Mouse (Mus musculus) testis, adult 2 months (tissue): ENCODE results near the gene Cited2. TPM values are rescaled to one million over a fixed set of nuclear protein-coding genes. Genes with fewer than 3 reads are reported as not detected.

ENCODE experiments used
- H3K27ac ChIP-seq: fragments of 200-500 bp; 2 replicates; pipeline ENCODE4 v1.5.1; 2012; ENCODE audit warnings: low read depth, low read length; ENCODE audit not compliant: control insufficient read depth, insufficient read depth
- H3K27me3 ChIP-seq: fragments of 200-500 bp; 2 replicates; pipeline ENCODE4 v1.6.1; 2012; ENCODE audit warnings: mild to moderate bottlenecking, low read length, moderate library complexity; ENCODE audit not compliant: control insufficient read depth, insufficient read depth
- H3K36me3 ChIP-seq: fragments of 200-500 bp; 2 replicates; pipeline ENCODE4 v1.6.1; 2012; ENCODE audit warnings: mild to moderate bottlenecking, low read length; ENCODE audit not compliant: control insufficient read depth, insufficient read depth
- H3K4me1 ChIP-seq: fragments of 200-500 bp; 2 replicates; pipeline ENCODE4 v1.6.1; 2012; ENCODE audit warnings: low read length; ENCODE audit not compliant: control insufficient read depth, insufficient read depth
- H3K4me3 ChIP-seq: fragments of 200-500 bp; 2 replicates; pipeline ENCODE4 v1.5.1; 2012; ENCODE audit warnings: low read depth, mild to moderate bottlenecking, low read length, moderate library complexity, mixed read lengths; ENCODE audit not compliant: control insufficient read depth
- CTCF ChIP-seq: fragments of 200-500 bp; IDR thresholded peaks from 2 replicates; pipeline ENCODE4 v1.5.1; 2012; ENCODE audit warnings: low read depth, mild to moderate bottlenecking, inconsistent platforms, low read length, moderate library complexity; ENCODE audit not compliant: control insufficient read depth, insufficient read depth, insufficient replicate concordance
- POLR2A ChIP-seq: fragments of 200-500 bp; IDR thresholded peaks from 2 replicates; pipeline ENCODE4 v1.6.1; 2012; ENCODE audit warnings: low read depth, mild to moderate bottlenecking, inconsistent platforms, low read length, moderate library complexity; ENCODE audit not compliant: control insufficient read depth
- polyA plus RNA-seq: library from polyadenylated mRNA; depleted of rRNA; stranded (reverse); fragments of >200 nt; gene quantifications from 2 replicates; pipeline ENCODE4 v1.2.3, GENCODE M21; 2012

The Cited2 gene
- polyA plus RNA-seq, 1 experiment, result 16.1 TPM

DNA sequence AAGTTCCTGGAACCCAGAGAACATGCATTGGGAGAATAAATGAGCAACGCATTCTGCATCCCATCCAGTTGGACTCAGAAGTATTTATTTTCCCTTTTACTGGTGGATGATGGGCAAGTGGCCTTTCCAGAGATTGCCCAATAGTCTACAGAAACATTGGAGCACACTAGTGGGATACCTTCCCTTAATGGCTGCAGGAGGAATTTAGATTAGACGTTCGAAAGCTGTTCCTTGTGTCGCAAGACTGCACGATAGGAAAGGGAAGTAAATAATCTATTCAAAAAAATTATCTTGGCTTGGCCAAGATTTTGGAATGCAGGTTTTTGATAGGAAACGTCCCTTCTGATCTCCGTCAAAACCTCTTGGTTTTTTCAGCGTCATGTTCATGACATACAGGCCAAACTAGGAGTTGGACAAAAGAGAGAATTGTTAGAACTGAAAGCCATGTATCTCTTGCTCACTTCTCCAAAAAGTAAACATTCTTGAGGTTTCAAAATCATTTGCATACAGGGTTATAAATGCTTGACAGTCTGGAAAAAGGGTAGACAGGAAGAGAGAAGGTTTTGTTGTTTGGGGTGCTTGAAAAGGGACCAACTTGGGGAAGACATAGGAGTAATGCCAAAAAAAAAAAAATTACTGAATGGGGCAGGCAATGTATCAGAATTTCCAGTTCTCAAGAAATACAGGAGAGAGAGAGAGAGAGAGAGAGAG, 2.0 kb upstream of the Cited2 start:
- TF ChIP-seq CTCF (no peak), POLR2A (no peak)
- no peak overlapping the region for H3K4me3 ChIP-seq
- H3K27me3 ChIP-seq, result no peaks in the 10 kb centered on the region
- peaks cover 14% of the 10 kb centered on the region for H3K4me1 ChIP-seq
- peak overlapping the region; percentile 89; the same call in 1 of the 2 replicates for H3K27ac ChIP-seq
- no peaks in the 10 kb centered on the region for H3K36me3 ChIP-seq

DNA sequence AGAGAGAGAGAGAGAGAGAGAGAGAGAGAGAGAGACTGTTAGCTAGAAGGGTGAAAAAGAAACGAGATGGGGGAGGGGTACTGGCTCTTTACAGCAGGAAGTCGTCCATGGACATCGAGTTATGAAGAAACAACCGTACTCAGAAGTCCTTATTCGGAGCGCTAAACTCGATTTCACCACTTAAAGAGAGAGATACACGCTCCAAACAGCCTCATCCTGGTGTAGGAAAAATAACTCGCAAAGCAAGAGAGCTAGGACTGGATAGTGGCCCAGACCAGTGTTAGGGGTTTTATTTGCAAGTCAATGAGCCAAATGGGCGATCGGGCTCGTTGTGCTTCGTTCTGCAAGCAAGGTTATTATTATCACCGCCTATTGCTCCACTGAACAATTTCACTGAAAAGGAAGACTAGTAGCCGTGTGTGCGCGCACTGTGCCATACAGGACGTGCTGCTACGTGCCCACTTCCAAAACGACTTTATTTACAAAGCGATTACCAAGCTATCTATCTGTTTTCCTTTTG, 1.4 kb upstream of the Cited2 start:
- H3K36me3 ChIP-seq, result no peaks in the 10 kb centered on the region
- TF ChIP-seq POLR2A (no peak), CTCF (no peak)

DNA sequence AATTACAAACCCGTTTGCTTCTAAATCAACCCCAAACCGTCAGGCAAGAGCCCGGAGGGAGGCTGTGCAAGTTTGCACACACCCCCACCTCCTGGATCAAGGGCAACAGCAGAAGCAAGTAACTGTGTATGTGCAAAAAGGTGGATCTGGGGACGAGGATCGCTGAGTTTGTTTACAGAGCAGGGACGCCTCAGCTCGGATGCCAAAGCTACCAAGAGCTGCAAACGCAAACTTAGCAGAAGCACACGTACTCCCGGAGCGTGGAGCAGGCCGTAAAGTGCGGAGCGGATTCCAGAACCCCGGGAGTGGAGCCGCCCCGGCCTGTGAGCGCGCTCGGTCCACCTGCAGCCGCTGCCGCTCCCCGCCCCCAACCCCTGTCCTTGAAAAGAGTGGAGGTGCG, 860 bp upstream of the Cited2 start:
- no peak for TF ChIP-seq CTCF
- TF ChIP-seq POLR2A, result peak; percentile 50; the same call in 1 of the 2 replicates
- peak overlapping the region; percentile 91 for H3K4me3 ChIP-seq
- H3K36me3 ChIP-seq, result no peaks in the 10 kb centered on the region
- no peaks in the 10 kb centered on the region for H3K27me3 ChIP-seq
- peak overlapping the region; percentile 89 for H3K27ac ChIP-seq
- H3K4me1 ChIP-seq, result peaks cover 14% of the 10 kb centered on the region

More for the DNA sequence above, 1.4 kb upstream of the Cited2 start:
- H3K27ac ChIP-seq, result peak overlapping the region; percentile 89
- H3K4me3 ChIP-seq, result peak overlapping the region; percentile 91
- no peaks in the 10 kb centered on the region for H3K27me3 ChIP-seq
- H3K4me1 ChIP-seq, result peaks cover 14% of the 10 kb centered on the region

DNA sequence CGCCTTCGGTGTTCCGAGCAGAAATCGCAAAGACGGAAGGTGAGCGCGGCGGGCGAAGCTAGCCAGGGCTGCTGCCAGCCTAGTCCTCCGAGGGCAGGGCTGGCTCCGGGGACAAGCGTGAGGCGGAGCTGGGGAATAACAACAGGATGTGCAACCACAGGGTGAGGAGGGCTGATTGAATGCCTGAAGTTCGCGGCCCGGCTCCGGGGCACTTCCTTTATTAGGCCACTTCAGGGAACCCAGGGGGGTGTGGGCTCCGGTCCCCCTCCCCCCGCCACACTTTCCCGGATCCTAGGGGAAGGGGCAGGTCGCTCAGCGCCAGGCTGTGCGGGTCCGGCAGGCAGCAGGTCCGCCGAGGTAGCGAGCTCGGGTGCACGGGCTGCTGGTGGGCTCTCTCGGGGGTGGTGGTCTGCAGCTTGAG, 413 bp downstream of the Cited2 start:
- H3K4me3 ChIP-seq, result peak overlapping the region; percentile 91
- H3K27me3 ChIP-seq, result no peaks in the 10 kb centered on the region
- peak overlapping the region; percentile 75 for H3K27ac ChIP-seq
- no peaks in the 10 kb centered on the region for H3K36me3 ChIP-seq
- no peak for TF ChIP-seq POLR2A
- TF ChIP-seq CTCF, result no peak
- H3K4me1 ChIP-seq, result peaks cover 14% of the 10 kb centered on the region

DNA sequence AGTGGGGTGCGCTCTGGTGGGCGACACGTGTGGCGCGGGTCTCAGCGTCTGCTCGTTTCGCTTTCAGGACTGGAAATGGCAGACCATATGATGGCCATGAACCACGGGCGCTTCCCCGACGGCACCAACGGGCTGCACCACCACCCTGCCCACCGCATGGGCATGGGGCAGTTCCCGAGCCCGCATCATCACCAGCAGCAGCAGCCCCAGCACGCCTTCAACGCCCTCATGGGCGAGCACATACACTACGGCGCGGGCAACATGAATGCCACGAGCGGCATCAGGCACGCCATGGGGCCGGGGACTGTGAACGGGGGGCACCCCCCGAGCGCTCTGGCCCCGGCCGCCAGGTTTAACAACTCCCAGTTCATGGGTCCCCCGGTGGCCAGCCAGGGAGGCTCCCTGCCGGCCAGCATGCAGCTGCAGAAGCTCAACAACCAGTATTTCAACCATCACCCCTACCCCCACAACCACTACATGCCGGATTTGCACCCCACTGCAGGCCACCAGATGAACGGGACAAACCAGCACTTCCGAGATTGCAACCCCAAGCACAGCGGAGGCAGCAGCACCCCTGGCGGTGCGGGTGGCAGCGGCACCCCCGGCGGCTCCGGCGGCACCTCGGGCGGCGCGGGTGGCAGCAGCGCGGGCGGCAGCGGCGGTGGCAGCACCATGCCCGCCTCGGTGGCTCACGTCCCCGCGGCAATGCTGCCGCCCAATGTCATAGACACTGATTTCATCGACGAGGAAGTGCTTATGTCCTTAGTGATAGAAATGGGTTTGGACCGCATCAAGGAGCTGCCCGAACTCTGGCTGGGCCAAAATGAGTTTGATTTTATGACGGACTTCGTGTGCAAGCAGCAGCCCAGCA, 1.1 kb downstream of the Cited2 start:
- H3K4me3 ChIP-seq, result peak overlapping the region; percentile 91
- H3K36me3 ChIP-seq, result no peaks in the 10 kb centered on the region
- H3K27me3 ChIP-seq, result no peaks in the 10 kb centered on the region
- TF ChIP-seq CTCF (peak; percentile 17; the same call in 1 of the 2 replicates), POLR2A (no peak; the same call in 1 of the 2 replicates)
- H3K27ac ChIP-seq, result peak overlapping the region; percentile 75
- H3K4me1 ChIP-seq, result peaks cover 14% of the 10 kb centered on the region

DNA sequence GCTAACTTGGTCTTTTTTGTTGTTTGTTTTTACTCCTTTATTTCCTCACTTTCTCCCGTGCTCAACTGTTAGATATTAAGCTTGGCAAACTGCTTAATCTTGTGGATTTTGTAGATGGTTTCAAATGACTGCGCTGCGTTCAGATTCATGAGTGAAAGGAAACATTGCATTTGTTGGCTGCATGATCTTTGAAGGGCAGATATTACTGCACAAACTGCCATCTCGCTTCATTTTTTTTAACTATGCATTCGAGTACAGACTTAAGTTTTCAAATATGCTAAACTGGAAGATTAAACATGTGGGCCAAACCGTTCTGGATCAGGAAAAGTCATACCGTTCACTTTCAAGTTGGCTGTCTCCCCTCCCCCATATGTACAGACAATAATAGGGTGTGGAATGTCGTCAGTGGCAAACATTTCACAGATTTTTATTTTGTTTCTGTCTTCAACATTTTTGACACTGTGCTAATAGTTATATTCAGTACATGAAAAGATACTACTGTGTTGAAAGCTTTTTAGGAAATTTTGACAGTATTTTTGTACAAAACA, 2.1 kb downstream of the Cited2 start:
- no peaks in the 10 kb centered on the region for H3K36me3 ChIP-seq
- no peak overlapping the region; the same call in 1 of the 2 replicates for H3K4me3 ChIP-seq
- TF ChIP-seq CTCF, result no peak
- TF ChIP-seq POLR2A, result no peak
- H3K4me1 ChIP-seq, result peaks cover 14% of the 10 kb centered on the region
- no peak overlapping the region for H3K27ac ChIP-seq
- H3K27me3 ChIP-seq, result no peaks in the 10 kb centered on the region
